In genomic region chr1:143702741-143703262, GRCm38 (mm10) we compare ENCODE assay signal across 8 mouse cellular contexts. TPM values are rescaled to one million over a fixed set of nuclear protein-coding genes. Genes with fewer than 3 reads are reported as not detected.
DNase-seq lines count a peak whose midpoint lies in the region; ATAC-seq and TF ChIP-seq lines count a peak whose summit lies in the region.

Gene Cdc73 (minus strand): TSS chr1:143702893.

- under 1% methylated on average over 71 of the region's 74 CpGs for WGBS in bone marrow, adult 2 months
- under 1% methylated on average over 29 of the region's 74 CpGs for whole genome bisulfite sequencing in embryonic facial prominence, embryonic 14.5 days
- 0% methylated on average over 73 of the region's 74 CpGs for WGBS in limb, embryonic 13.5 days
- under 1% methylated on average over 74 of the region's 74 CpGs for WGBS in midbrain, embryonic 15.5 days

- H3K9me3 ChIP-seq in embryonic facial prominence, embryonic 14.5 days (ENCODE audit: control insufficient read depth, low read length), result no peaks in the 10 kb centered on the region
- no peaks in the 10 kb centered on the region for H3K9me3 ChIP-seq in limb, embryonic 13.5 days
- no peaks in the 10 kb centered on the region for H3K9me3 ChIP-seq in midbrain, embryonic 15.5 days

- no peaks in the 10 kb centered on the region for H3K4me1 ChIP-seq in bone marrow, adult 2 months (ENCODE audit: control insufficient read depth, insufficient read depth, low read length)
- H3K4me1 ChIP-seq in embryonic facial prominence, embryonic 14.5 days (ENCODE audit: control insufficient read depth, insufficient read depth, low read length), result peaks cover 6% of the 10 kb centered on the region
- H3K4me1 ChIP-seq in limb, embryonic 13.5 days, result peaks cover 13% of the 10 kb centered on the region
- peaks cover 21% of the 10 kb centered on the region for H3K4me1 ChIP-seq in midbrain, embryonic 15.5 days

- H3K4me2 ChIP-seq in embryonic facial prominence, embryonic 14.5 days (ENCODE audit: low read depth, low read length), result peak within 1 kb of the TSS; percentile 57
- peak within 1 kb of the TSS; percentile 74 for H3K4me2 ChIP-seq in limb, embryonic 13.5 days (replicated peaks)
- H3K4me2 ChIP-seq in midbrain, embryonic 15.5 days, result peak within 1 kb of the TSS; percentile 85

- peak; percentile 64; the same call in 1 of the 2 replicates for TF ChIP-seq CTCF in bone marrow, adult 2 months (IDR thresholded peaks at IDR 0.05; ENCODE audit: control insufficient read depth, insufficient read depth, low read length)

- TF ChIP-seq POLR2A in bone marrow, adult 2 months (IDR thresholded peaks at IDR 0.05; ENCODE audit: borderline replicate concordance, control insufficient read depth, low read depth, low read length), result peak; percentile 77; the same call in 1 of the 2 replicates

- ATAC-seq in embryonic facial prominence, embryonic 14.5 days (ENCODE audit: low read depth), result peak; percentile 99
- peak; percentile 99 for ATAC-seq in limb, embryonic 13.5 days (ENCODE audit: low FRiP score, low read depth)
- peak; percentile 100 for ATAC-seq in midbrain, embryonic 15.5 days (replicated peaks)

- H3K27ac ChIP-seq in bone marrow, adult 2 months (ENCODE audit: control insufficient read depth, insufficient read depth, low read depth, low read length, poor library complexity), result peak within 1 kb of the TSS; percentile 69
- H3K27ac ChIP-seq in embryonic facial prominence, embryonic 14.5 days (replicated peaks; ENCODE audit: low read depth, low read length), result peak within 1 kb of the TSS; percentile 92
- peak within 1 kb of the TSS; percentile 90 for H3K27ac ChIP-seq in limb, embryonic 13.5 days
- H3K27ac ChIP-seq in midbrain, embryonic 15.5 days, result peak within 1 kb of the TSS; percentile 96

- H3K9ac ChIP-seq in embryonic facial prominence, embryonic 14.5 days (ENCODE audit: low read depth, low read length), result peak within 1 kb of the TSS; percentile 94
- peak within 1 kb of the TSS; percentile 94 for H3K9ac ChIP-seq in limb, embryonic 13.5 days
- peak within 1 kb of the TSS; percentile 89 for H3K9ac ChIP-seq in midbrain, embryonic 15.5 days

- H3K4me3 ChIP-seq in bone marrow, adult 2 months (replicated peaks; ENCODE audit: control insufficient read depth, low read depth, low read length), result peak within 1 kb of the TSS; percentile 95
- peak within 1 kb of the TSS; percentile 88 for H3K4me3 ChIP-seq in embryonic facial prominence, embryonic 14.5 days (ENCODE audit: low read depth, low read length)
- H3K4me3 ChIP-seq in limb, embryonic 13.5 days, result peak within 1 kb of the TSS; percentile 85
- peak within 1 kb of the TSS; percentile 96 for H3K4me3 ChIP-seq in midbrain, embryonic 15.5 days

- no peaks in the 10 kb centered on the region for H3K27me3 ChIP-seq in embryonic facial prominence, embryonic 14.5 days (replicated peaks; ENCODE audit: control insufficient read depth, insufficient read depth, low read length)
- no peaks in the 10 kb centered on the region for H3K27me3 ChIP-seq in limb, embryonic 13.5 days
- H3K27me3 ChIP-seq in midbrain, embryonic 15.5 days (replicated peaks), result no peaks in the 10 kb centered on the region

- H3K36me3 ChIP-seq in embryonic facial prominence, embryonic 14.5 days (ENCODE audit: control insufficient read depth, insufficient read depth, low read length), result peaks cover 8% of the 10 kb centered on the region
- H3K36me3 ChIP-seq in limb, embryonic 13.5 days, result peaks cover 7% of the 10 kb centered on the region
- no peaks in the 10 kb centered on the region for H3K36me3 ChIP-seq in midbrain, embryonic 15.5 days (replicated peaks)

- DNase-seq in A20 (ENCODE audit: low read depth, low spot score), result peak; percentile 91
- peak; percentile 93 for DNase-seq in embryonic facial prominence, embryonic 14.5 days (ENCODE audit: low spot score)
- DNase-seq in heart, adult 8-10 months (ENCODE audit: low spot score), result peak; percentile 88
- DNase-seq in kidney, adult 9 months, result peak; percentile 92
- DNase-seq in spleen, adult 18-20 months, result peak; percentile 87 to 93

RNA-seq across cellular contexts. Expression of gene Cdc73, which starts in this region (rescaled TPM):
- polyA plus RNA-seq in bone marrow, adult 2 months (2011; ENCODE audit: insufficient read depth, insufficient read length, low replicate concordance, missing spikeins), result 17.6 and 31.6 TPM in 2 replicates
- 23.7 and 25.7 TPM in 2 replicates for polyA plus RNA-seq in embryonic facial prominence, embryonic 14.5 days (2014; fragmentation: Nextera tagmentation; extraction: Ambion mirVana)
- 10 to 100 TPM; 55.9 to 58.2 (median 58.0) TPM for total RNA-seq in heart, adult 8-10 months (2022)
- 25.5 and 27.3 TPM in 2 replicates for polyA plus RNA-seq in limb, embryonic 13.5 days (2015; fragmentation: Nextera tagmentation; extraction: Ambion mirVana)
- 18.0 and 18.2 TPM in 2 replicates for polyA plus RNA-seq in midbrain, embryonic 15.5 days (2015; fragmentation: Nextera tagmentation; extraction: Ambion mirVana)

Comparison
In these comparisons a context has a peak if more than half of its experiments do, and no peak if none do; other contexts are left out.
1. Peak in every context shown above with its lines: DNase-seq, ATAC-seq, H3K4me3 ChIP-seq and H3K27ac ChIP-seq.